Comparison of ENCODE assay signal across 8 mouse cellular contexts in the genomic region with DNA sequence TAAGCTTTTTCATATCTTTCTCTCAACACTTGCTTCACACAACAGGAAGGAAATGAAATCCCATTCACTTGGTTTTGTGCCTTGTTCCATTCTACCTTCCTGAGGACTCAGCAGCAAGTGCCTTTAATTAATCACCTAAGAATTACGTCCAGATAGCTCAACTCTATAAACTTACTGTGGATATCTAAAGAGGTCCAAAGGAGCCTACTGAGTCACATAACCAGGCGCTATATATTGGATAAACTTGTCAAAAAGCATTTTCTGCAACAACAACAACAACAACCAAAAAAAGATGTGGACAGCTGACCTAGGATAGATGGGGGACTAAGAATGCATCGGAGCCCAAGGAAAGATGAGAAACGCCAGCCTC. TPM values are rescaled to one million over a fixed set of nuclear protein-coding genes. Genes with fewer than 3 reads are reported as not detected.
DNase-seq lines count a peak whose midpoint lies in the region; ATAC-seq and TF ChIP-seq lines count a peak whose summit lies in the region.

No protein-coding gene starts in this region.

- TF ChIP-seq CTCF in CH12.LX (conservative IDR thresholded peaks at IDR 0.05 in 1 of 2, IDR thresholded peaks at IDR 0.05 in 1 of 2; ENCODE audit: low read depth in 2 of 2, low read length in 2 of 2): no peak

- dilution Hi-C loops in CH12.LX (cut with MboI; ENCODE audit: extremely low pct_ligation_motif_present, extremely low pct_unique_long_range_greater_than_20kb, low sequenced_read_pairs): no loop called here

- H3K9ac ChIP-seq in heart, embryonic 11.5 days (ENCODE audit: low read depth, low read length): peak overlapping the region; percentile 86
- H3K9ac ChIP-seq in CH12.LX (ENCODE audit: insufficient read depth, low read depth): peak overlapping the region; percentile 52; the same call in 1 of the 2 replicates
- peak overlapping the region; percentile 90 for H3K9ac ChIP-seq in forebrain, embryonic 14.5 days (ENCODE audit: low read length)
- peak overlapping the region; percentile 69 for H3K9ac ChIP-seq in liver, embryonic 15.5 days

- no peak for TF ChIP-seq EP300 in CH12.LX (IDR thresholded peaks at IDR 0.05; ENCODE audit: low read length)

- in situ Hi-C loops in CH12.LX (cut with MboI; ENCODE audit: low pct_ligation_motif_present, low pct_unique_long_range_greater_than_20kb, low sequenced_read_pairs): no loop called here

- H3K4me1 ChIP-seq in heart, embryonic 11.5 days (ENCODE audit: control insufficient read depth, insufficient read depth, low read length): peaks cover 14% of the 10 kb centered on the region
- peaks cover 0 to 31% of the 10 kb centered on the region in 2 experiments; a peak in 2 of 4 replicates for H3K4me1 ChIP-seq in CH12.LX (ENCODE audit: control insufficient read depth in 1 of 2, insufficient read depth in 2 of 2)
- peaks cover 10% of the 10 kb centered on the region; the same call in 1 of the 2 replicates for H3K4me1 ChIP-seq in forebrain, embryonic 14.5 days (ENCODE audit: control insufficient read depth, insufficient read depth, low read length)
- peaks cover 18% of the 10 kb centered on the region for H3K4me1 ChIP-seq in liver, embryonic 15.5 days (replicated peaks)

- H3K4me3 ChIP-seq in heart, embryonic 11.5 days (ENCODE audit: low read depth, low read length): peak overlapping the region; percentile 98
- peak overlapping the region; percentile 72 to 92 (median 76) for H3K4me3 ChIP-seq in CH12.LX (replicated peaks in 1 of 3; ENCODE audit: low read depth in 2 of 3, low read length in 2 of 3, poor library complexity in 1 of 3)
- peak overlapping the region; percentile 89 for H3K4me3 ChIP-seq in forebrain, embryonic 14.5 days (ENCODE audit: low read depth, low read length)
- H3K4me3 ChIP-seq in liver, embryonic 15.5 days (replicated peaks): peak overlapping the region; percentile 80

- H3K27me3 ChIP-seq in heart, embryonic 11.5 days (ENCODE audit: control insufficient read depth, insufficient read depth, low read length): no peaks in the 10 kb centered on the region
- H3K27me3 ChIP-seq in CH12.LX (replicated peaks): peaks cover 10% of the 10 kb centered on the region
- H3K27me3 ChIP-seq in forebrain, embryonic 14.5 days (replicated peaks; ENCODE audit: control insufficient read depth, insufficient read depth, low read length): no peaks in the 10 kb centered on the region
- peaks cover 21% of the 10 kb centered on the region for H3K27me3 ChIP-seq in liver, embryonic 15.5 days

- H3K4me2 ChIP-seq in heart, embryonic 11.5 days: peak overlapping the region; percentile 70
- peak overlapping the region; percentile 77 for H3K4me2 ChIP-seq in CH12.LX (ENCODE audit: insufficient read depth, low read depth, poor library complexity, severe bottlenecking)
- H3K4me2 ChIP-seq in forebrain, embryonic 14.5 days (ENCODE audit: low read length): peak overlapping the region; percentile 71
- peak overlapping the region; percentile 93 for H3K4me2 ChIP-seq in liver, embryonic 15.5 days

- peak overlapping the region; percentile 95; the same call in 1 of the 2 replicates for H3K27ac ChIP-seq in heart, embryonic 11.5 days (ENCODE audit: low read depth, low read length)
- no peak overlapping the region for H3K27ac ChIP-seq in CH12.LX (ENCODE audit: insufficient read depth, low read depth)
- H3K27ac ChIP-seq in forebrain, embryonic 14.5 days (ENCODE audit: low read depth, low read length): peak overlapping the region; percentile 97
- H3K27ac ChIP-seq in liver, embryonic 15.5 days (replicated peaks): no peak overlapping the region

- no peak for DNase-seq in heart, adult 9 months (ENCODE audit: low spot score in 2 of 2)
- DNase-seq in CH12.LX (ENCODE audit: extremely low read depth): no peak
- DNase-seq in forebrain, embryonic 14.5 days (ENCODE audit: low spot score): peak; percentile 5
- no peak for DNase-seq in frontal cortex, postnatal 36 days (ENCODE audit: low spot score in 2 of 2)

- WGBS in heart, embryonic 11.5 days (ENCODE audit: insufficient replicate concordance): 0% methylated on average over 4 of the region's 4 CpGs
- under 1% methylated on average over 4 of the region's 4 CpGs for WGBS in forebrain, embryonic 14.5 days
- WGBS in liver, embryonic 15.5 days (ENCODE audit: insufficient replicate concordance): 4% methylated on average over 4 of the region's 4 CpGs

- no peak for TF ChIP-seq POLR2A in CH12.LX (IDR thresholded peaks at IDR 0.05; ENCODE audit: low read depth, low read length)

- H3K36me3 ChIP-seq in heart, embryonic 11.5 days (ENCODE audit: control insufficient read depth, insufficient read depth, low read length): no peaks in the 10 kb centered on the region
- peaks cover 0 to 9% of the 10 kb centered on the region in 2 experiments for H3K36me3 ChIP-seq in CH12.LX (replicated peaks in 1 of 2; ENCODE audit: control insufficient read depth in 1 of 2, insufficient read depth in 1 of 2, low read length in 1 of 2)
- H3K36me3 ChIP-seq in forebrain, embryonic 14.5 days (ENCODE audit: control insufficient read depth, insufficient read depth, low read length): no peaks in the 10 kb centered on the region
- no peaks in the 10 kb centered on the region for H3K36me3 ChIP-seq in liver, embryonic 15.5 days (replicated peaks)

- no peaks in the 10 kb centered on the region for H3K9me3 ChIP-seq in heart, embryonic 11.5 days (replicated peaks; ENCODE audit: control insufficient read depth, low read length)
- no peaks in the 10 kb centered on the region for H3K9me3 ChIP-seq in CH12.LX (replicated peaks; ENCODE audit: low read length)
- no peaks in the 10 kb centered on the region for H3K9me3 ChIP-seq in forebrain, embryonic 14.5 days (replicated peaks; ENCODE audit: control insufficient read depth, low read length)
- H3K9me3 ChIP-seq in liver, embryonic 15.5 days (replicated peaks): no peaks in the 10 kb centered on the region

- H3K79me2 ChIP-seq in CH12.LX (replicated peaks; ENCODE audit: control insufficient read depth, extremely low read depth, insufficient read depth, poor library complexity, severe bottlenecking): no peaks in the 10 kb centered on the region

- TF ChIP-seq RAD21 in CH12.LX (IDR thresholded peaks at IDR 0.05; ENCODE audit: low read depth, low read length): no peak

- ATAC-seq in heart, embryonic 11.5 days (replicated peaks; ENCODE audit: insufficient number of reproducible peaks, low FRiP score, low TSS enrichment): no peak
- no peak for ATAC-seq in forebrain, embryonic 14.5 days
- ATAC-seq in liver, embryonic 15.5 days (ENCODE audit: insufficient read depth): no peak
- no peak for ATAC-seq in erythroid progenitor cell, adult 5-6 weeks (replicated peaks; ENCODE audit: low FRiP score, poor library complexity, severe bottlenecking)
- ATAC-seq in megakaryocyte progenitor cell, adult 5-6 weeks (replicated peaks; ENCODE audit: poor library complexity): no peak

TF ChIP-seq in CH12.LX, 34 proteins besides CTCF, POLR2A, EP300 and RAD21:
- TF ChIP-seq PAX5 (IDR thresholded peaks at IDR 0.05; ENCODE audit: low read length) (no peak), TCF12 (IDR thresholded peaks at IDR 0.05; ENCODE audit: low read depth, low read length) (no peak), SIN3A (IDR thresholded peaks at IDR 0.05; ENCODE audit: low read length) (peak; percentile 32; the same call in 1 of the 2 replicates)
TF ChIP-seq in CH12.LX: peak in this region for 1.

RNA-seq across cellular contexts. Expression of gene Rasal2, which starts 1.1 kb away (rescaled TPM):
- 16.1 and 16.4 TPM in 2 replicates for polyA plus RNA-seq in heart, embryonic 11.5 days (2014; fragmentation: Nextera tagmentation; extraction: Ambion mirVana)
- total RNA-seq in CH12.LX (2012; rRNA removed) (1.4 and 1.7 TPM in 2 replicates), CH12.LX (2014; rRNA removed) (1.5 and 1.6 TPM in 2 replicates)
- polyA plus RNA-seq in CH12.LX (2012; ENCODE audit: insufficient read length, low read depth): 2.0 and 2.6 TPM in 2 replicates
- 30.7 and 32.5 TPM in 2 replicates for polyA plus RNA-seq in forebrain, embryonic 14.5 days (2014; fragmentation: Nextera tagmentation; extraction: Ambion mirVana)
- 1.6 and 2.0 TPM in 2 replicates for polyA plus RNA-seq in liver, embryonic 15.5 days (2015; fragmentation: Nextera tagmentation; extraction: Ambion mirVana)
- total RNA-seq in erythroid progenitor cell, adult 5-6 weeks (2015; ENCODE audit: low replicate concordance): 0.36 TPM in 1 of 2 replicates, not detected in the other
- total RNA-seq in erythroid progenitor cell, adult 5-6 weeks (2017; ENCODE audit: low replicate concordance): 0.26 and 0.76 TPM in 2 replicates
- total RNA-seq in megakaryocyte progenitor cell, adult 5-6 weeks (2015): 1.3 and 3.2 TPM in 2 replicates
- total RNA-seq in megakaryocyte progenitor cell, adult 5-6 weeks (2017): 1.7 and 2.0 TPM in 2 replicates

RNA-seq across cellular contexts. Expression of gene Cryzl2, which starts 47.1 kb away (rescaled TPM):
- polyA plus RNA-seq in heart, embryonic 11.5 days (2014; fragmentation: Nextera tagmentation; extraction: Ambion mirVana): 32.6 TPM in 2 replicates
- 24.6 and 41.0 TPM in 2 replicates for total RNA-seq in CH12.LX (2012; rRNA removed)
- 23.6 and 25.0 TPM in 2 replicates for total RNA-seq in CH12.LX (2014; rRNA removed)
- 22.5 and 28.3 TPM in 2 replicates for polyA plus RNA-seq in CH12.LX (2012; ENCODE audit: insufficient read length, low read depth)
- 7.1 and 8.1 TPM in 2 replicates for polyA plus RNA-seq in forebrain, embryonic 14.5 days (2014; fragmentation: Nextera tagmentation; extraction: Ambion mirVana)
- polyA plus RNA-seq in liver, embryonic 15.5 days (2015; fragmentation: Nextera tagmentation; extraction: Ambion mirVana): 6.7 and 8.0 TPM in 2 replicates
- 5.0 and 9.2 TPM in 2 replicates for total RNA-seq in erythroid progenitor cell, adult 5-6 weeks (2015; ENCODE audit: low replicate concordance)
- total RNA-seq in erythroid progenitor cell, adult 5-6 weeks (2017; ENCODE audit: low replicate concordance): 4.7 TPM in 1 of 2 replicates, not detected in the other
- total RNA-seq in megakaryocyte progenitor cell, adult 5-6 weeks (2015): 27.4 and 29.2 TPM in 2 replicates
- 12.2 and 18.6 TPM in 2 replicates for total RNA-seq in megakaryocyte progenitor cell, adult 5-6 weeks (2017)

Comparison
In these comparisons a context has a peak if more than half of its experiments do, and no peak if none do; other contexts are left out.
1. H3K27ac ChIP-seq: peak in heart, embryonic 11.5 days (single experiment) and forebrain, embryonic 14.5 days (single experiment); none in CH12.LX (single experiment) and liver, embryonic 15.5 days (single experiment).
2. Peak in every context shown above with its lines, with median percentiles within 50 percentile points of each other: H3K4me2 ChIP-seq, H3K4me3 ChIP-seq and H3K9ac ChIP-seq.